Mouse (Mus musculus) gonadal fat pad, adult 2 months (tissue): ENCODE results near the gene Cd82. TPM values are rescaled to one million over a fixed set of nuclear protein-coding genes. Genes with fewer than 3 reads are reported as not detected.
A peak's percentile ranks its signal among the peaks of the same experiment; 100 is the strongest.

Source experiments
- DNase-seq: peaks from one replicate; pipeline ENCODE4 v3.0.0-alpha.2; 2012; ENCODE audit warnings: low read depth
- polyA plus RNA-seq: library from polyadenylated mRNA; depleted of rRNA; stranded (reverse); fragments of >200 nt; gene quantifications from 2 replicates; pipeline ENCODE4 v1.2.3, GENCODE M21; 2012

The Cd82 gene
- polyA plus RNA-seq, 1 experiment, result 160 TPM

GRCm38 (mm10) chr2:93466314-93466713, 3.4 kb upstream of the Cd82 start:
- DNase-seq, result no peak

- DNase-seq, result peak; percentile 70
Measured at GRCm38 (mm10) chr2:93461869-93462714, 848 bp downstream of the Cd82 start.

GRCm38 (mm10) chr2:93460786-93461469, 2.0 kb downstream of the Cd82 start:
- DNase-seq, result no peak

- no peak for DNase-seq
Measured at GRCm38 (mm10) chr2:93459208-93459920, 3.6 kb downstream of the Cd82 start.

DNA sequence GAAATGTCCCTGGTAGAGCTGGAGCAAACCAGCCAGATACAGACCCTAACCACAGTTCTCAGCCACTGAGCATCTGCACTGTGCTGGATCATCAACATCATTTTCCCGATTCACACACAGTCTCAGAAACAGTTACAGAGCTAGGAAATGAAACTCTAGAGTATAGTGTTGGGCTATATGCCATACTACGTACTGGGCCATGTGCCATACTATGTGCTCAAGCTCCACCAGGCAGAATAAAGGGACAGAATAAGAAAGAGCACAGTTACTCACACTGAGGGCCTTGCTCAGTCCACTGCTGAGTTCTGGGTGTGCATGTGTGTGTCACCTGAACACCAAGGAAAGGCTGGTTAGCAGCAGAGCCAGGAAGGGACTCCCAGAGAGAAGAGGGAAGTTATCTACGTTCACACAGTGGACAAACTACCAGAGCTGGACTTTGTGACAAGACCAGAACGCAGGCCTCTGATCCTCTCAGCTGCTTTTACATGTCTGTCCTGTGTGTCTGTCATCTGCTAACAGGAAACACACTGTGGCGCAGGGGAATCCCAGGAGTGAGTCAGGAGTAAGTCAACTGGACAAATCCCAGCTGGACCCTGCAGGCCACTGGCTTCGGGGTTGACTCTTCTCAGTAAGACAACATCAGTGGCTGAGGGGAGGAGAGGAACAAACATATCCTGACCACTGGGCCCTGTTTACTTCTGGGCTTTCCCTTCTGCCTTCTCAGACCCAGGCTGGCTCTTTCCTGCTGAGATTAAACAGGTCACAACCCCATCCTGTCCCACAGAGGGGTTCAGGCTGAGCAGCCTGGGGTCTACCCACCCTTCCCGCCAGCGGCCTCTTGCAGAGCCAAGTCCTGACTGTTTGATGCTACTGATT, 4.4 kb downstream of the Cd82 start:
- no peak for DNase-seq

- no peak for DNase-seq
Measured at GRCm38 (mm10) chr2:93457426-93458130, 5.4 kb downstream of the Cd82 start.

DNA sequence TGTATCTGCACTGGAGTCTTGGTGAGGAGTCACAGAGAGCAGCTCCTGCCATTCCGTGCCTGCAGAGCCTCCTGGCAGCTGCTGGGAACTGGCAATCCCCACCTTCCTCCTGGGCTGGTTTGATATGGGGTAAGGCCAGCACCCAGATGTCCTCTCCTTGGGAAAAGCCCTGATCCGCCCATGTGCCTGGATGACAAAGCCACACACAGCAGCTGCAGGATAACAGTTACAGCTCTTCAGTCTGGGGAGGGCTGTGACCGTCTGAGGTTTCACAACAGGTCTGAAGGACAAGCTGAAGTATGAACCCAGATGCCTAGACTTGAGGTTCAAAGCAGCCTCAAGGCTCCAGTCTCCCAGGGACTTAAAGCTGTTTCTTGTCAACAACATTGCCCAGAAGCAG, 6.8 kb downstream of the Cd82 start:
- DNase-seq, result no peak

- no peak for DNase-seq
Measured at GRCm38 (mm10) chr2:93454817-93455591, 7.9 kb downstream of the Cd82 start.

DNA sequence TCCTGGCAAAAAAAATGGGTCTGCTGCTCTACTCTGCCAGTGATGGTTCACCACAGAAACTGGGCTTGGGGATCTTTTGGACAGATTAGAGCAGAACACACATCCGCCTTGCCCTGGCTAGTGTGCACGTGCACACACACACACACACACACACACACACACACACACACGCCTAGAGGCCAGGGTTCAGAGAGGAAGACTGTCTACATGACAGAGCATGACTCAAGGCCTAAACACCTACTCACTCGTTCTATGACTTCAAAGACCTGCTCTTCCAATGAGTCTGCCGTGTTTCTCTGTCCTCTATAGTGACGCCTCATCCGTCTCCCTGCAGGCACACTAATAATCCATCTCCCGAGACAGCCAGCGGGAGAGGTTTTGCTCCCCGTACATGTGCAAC, 8.6 kb downstream of the Cd82 start:
- no peak for DNase-seq

DNA sequence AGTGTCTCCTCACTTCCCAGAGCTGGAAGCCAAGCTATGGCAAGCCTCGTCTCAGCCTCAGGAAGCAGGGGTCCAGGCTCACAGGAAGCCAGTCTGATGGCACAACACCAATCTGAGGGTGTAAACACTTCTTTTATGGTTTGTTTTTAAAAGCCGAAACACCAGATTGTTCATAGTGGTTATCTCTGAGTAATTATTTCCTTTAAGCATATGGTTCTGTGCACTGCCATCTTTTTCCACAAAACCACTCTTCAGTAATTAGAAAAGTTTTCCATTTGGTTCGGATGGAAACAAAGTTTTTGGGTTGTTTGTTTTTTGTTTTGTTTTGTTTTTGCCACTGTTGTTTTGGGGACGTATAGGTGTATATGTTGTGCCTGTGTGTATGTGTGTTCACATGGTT, 9.9 kb downstream of the Cd82 start:
- no peak for DNase-seq

DNA sequence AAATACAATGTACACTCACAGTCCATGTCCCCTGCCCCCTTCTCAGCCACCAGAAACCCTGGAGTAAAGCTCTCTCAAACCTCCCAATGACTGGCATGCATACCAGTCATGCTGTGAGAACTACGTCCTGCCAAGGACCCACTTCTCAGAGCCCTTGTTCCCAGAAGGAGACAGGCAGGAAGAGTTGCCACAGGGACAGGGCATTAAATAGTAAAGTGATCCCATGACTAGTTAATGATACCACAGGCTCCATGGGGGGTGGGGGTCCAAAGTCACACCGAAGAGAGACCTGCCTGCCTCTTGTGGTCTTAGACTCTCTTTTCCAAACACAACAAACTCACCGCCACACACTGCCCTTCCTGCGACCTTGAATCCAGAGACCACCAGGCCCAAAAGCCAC, 10.4 kb downstream of the Cd82 start:
- DNase-seq, result no peak

DNA sequence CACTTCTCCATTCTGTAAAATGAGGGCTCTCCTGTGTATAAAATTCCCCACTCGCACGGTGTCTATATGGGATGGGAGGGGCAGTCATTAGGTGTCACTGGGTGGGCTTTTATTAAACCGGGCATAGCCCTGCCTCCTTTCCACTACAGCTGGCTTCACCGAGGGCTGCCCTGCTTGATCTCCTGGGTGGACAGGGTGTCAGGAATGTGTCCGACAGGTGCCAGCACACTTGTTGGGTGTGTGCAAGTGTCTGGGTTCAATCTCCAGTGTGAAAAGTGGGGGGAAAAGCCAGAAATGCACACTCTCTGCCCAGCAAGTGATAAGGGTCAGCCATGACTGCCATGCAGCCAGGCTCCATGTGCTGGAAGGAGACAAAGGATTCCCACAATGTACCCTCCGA, 10.9 kb downstream of the Cd82 start:
- no peak for DNase-seq

DNA sequence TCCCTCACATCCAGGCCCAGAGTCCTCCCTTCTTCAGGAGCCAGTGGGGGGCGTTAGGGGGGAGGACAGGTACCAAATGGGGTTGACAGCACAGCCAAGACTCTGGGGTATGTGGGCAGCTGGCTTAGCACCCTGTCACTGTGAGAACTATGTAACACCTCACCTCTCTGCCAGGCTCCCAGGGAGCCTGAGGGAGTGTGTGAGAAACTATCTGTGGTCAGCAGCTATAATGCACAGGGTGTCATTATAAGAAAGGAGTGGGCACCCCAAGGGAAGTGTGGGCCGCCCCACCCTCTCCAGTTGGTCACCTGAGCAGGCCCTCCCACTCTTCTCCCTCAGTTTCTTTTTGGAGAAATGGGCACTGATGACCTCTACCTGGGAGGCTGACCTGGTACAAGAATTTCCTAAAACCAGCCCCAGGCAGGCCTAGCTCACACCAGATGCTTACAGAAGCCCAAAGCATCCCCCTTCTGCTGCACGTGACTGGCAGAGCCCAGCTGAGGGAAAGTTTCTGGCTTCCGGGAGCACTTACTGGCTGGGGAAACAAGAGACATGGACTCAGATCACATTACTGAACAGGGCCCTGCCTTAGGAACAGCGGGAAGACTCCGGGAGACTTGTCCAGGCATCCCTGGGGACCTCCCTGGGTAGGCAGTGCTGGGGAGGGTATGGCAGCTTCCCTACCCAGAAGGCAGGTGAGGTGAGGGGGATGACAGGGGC, 11.6 kb downstream of the Cd82 start:
- DNase-seq, result no peak

- DNase-seq, result peak; percentile 65
Measured at GRCm38 (mm10) chr2:93450695-93451094, 12.2 kb downstream of the Cd82 start.

GRCm38 (mm10) chr2:93449657-93450056, 13.3 kb downstream of the Cd82 start:
- DNase-seq, result no peak

DNA sequence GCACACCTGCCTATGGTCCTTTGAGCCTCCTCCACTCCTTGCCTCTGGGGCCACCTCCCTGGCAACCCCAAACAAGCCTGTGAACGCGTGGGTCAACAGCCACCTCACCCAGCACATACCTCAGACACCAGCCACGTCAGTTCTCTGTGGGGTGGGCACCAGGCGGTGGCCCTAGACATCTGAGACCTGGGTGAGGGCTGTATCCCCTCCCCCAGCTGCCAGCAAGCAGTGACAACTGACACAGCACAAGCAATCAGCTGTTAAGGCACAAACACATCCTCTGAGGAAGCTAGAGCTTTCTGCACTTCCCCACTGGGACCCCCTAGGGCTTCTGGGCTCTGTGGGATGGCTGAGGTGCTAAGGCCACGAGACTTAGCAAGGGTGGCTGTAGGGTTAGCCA, 14.2 kb downstream of the Cd82 start:
- no peak for DNase-seq

DNA sequence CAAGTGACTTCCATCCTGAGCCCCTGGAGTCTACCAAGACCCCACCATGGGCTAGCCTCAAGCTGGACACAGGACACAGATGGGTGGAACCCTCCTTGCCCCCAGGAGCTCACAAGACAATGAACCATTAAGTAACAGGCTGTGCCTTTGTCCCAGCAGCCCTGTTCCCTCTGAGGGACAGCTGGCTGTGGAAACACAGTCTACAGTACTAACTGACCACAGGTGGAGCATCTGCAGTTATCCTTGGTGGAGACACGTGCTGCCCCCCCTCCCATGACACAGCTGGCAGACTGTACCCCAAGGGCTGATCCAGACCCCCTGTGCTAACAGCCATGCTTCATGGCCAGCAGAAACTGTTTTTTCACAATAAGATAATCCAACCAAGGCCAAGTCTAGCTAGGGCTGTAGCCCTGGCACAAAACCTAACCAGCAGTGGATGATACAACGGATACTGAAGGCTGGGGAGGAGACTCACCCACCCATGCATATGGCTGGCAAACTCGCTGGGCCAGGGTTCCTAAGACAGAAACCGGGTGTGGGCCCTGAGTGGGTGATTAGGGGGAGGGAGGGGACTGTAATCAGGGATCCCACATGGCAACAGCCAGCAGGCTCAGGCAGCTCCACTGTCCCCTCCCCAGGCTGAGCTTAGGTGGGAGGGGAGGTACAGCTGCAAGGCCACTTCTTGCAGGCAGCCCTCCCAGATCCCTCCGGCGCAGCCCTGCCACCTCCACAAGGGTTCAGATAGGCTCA, 15.3 kb downstream of the Cd82 start:
- no peak for DNase-seq

GRCm38 (mm10) chr2:93446606-93447353, 16.2 kb downstream of the Cd82 start:
- DNase-seq, result no peak
